Mouse (Mus musculus) lung, postnatal 14 days (tissue): ENCODE data around the gene Fstl5.

Experiments
- DNase-seq: peaks from one replicate; pipeline ENCODE4 v3.0.0; 2021

Fstl5 gene

DNA sequence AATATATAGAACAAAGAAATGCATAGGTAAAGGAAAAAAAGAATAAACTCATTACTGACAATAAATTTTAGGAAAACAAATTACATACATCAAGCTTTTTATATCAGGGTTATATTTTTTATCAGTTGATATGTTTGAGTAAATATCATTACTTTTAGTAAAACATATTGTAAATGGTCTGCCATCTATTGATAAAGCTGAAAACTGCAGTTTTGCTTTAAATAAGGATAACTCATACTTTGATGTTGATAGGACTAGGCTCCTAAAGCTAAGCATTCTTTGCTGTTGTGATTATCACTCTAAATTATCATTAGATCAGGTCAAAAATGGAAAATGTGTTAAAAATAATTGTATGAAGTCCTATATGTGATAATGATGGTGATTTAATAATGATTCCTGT lies 493.3 kb downstream of the Fstl5 start:
- no peak for DNase-seq

DNA sequence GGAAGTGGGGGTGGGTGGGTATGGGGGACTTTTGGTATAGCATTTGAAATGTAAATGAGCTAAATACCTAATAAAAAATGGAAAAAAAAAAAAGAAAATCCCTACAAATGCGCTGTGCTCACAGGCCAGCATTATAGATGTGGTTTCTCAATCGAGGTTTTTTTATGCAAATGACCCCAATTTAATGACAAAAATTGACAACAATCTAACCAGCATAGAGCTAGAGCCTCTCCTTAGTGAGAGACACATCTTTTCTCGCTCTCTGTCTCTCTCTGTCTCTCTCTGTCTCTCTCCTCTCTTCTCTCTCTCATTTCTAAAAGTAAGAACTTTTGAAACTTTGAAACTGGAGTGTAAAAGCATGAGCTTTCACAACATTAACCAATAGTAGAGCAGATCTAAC lies 498.4 kb downstream of the Fstl5 start:
- DNase-seq = no peak

DNA sequence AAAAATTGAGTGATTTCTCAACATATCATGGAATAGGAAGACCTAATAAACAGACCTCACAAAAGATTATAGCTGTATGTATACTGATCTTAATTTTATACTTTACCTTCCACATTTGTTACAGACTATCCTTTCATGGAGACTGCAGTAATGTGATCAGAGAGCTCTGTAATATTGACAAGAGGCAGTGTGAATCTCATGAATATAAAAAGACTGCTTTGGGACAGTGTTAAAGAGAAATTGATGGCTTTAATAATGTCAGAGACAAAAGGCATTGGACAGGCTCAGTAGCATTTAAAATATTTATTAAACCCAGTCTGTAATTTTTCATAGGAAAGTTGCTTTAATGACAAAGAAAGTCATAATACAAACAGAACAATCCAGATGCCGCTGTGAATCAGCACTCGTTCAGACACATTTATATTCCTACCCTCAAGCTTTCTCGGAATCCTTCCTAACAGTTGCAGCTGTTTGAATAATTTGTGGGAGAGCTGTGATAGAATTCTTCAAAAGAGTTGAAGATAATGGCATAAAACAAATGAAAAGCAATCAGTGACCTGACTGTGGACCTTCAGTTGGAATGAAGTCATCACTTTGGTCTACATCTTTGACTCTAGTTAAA lies 499.0 kb downstream of the Fstl5 start:
- DNase-seq = no peak

DNA sequence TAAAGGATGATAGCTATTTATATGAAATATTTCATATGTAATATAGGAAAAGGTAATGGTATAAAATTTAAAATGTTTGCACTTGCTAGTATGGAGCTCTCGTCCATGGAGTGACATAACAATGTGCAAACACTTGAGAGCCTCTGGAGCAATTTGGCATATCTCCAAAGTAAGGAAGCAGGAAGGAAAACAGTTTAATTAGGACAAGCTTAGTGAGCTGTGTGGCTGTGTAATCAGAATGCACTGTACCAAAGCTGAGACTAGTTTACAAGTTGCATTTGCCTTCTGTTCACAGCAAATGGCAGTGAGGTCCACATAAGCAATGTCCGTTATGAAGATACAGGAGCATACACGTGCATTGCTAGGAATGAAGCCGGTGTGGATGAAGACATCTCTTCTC lies 519.1 kb downstream of the Fstl5 start:
- no peak for DNase-seq

DNA sequence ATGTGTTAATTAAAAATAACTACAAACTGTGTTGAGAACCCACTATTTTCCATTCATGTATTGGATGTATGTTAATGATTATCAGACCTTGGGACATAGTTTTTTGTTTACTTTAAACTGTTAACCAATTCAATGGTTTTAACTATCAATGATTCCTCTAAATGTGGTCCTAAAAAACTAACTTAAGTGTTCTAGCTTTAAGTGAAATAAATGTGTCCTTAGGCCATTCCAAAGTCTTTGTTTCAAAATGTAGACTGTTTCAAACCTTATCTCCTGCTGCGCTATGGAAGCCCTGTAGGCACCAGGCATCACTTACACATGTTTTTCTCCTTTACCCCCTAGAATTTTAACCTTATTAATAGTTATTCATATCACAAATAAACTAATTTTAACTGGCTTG lies 546.0 kb downstream of the Fstl5 start:
- DNase-seq = no peak

DNA sequence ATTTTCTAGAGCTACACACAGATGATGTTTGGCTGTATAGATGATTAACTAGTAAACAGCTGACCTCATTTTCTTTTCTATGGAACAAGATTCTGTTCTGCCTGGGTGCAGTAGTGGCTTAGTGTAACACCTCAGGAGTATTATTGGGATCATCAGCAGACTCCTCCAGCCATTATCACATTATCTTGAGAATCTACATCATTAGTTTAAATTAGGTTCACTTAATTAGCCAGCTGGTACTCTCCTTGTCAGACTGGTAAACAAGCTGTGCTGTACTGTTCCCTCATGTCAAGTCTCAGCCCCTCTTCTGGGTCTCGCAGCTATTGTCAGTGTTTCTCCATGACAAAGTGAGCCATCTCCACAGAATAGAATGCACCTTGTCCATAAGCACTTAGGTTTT lies 580.2 kb downstream of the Fstl5 start:
- DNase-seq = no peak

DNA sequence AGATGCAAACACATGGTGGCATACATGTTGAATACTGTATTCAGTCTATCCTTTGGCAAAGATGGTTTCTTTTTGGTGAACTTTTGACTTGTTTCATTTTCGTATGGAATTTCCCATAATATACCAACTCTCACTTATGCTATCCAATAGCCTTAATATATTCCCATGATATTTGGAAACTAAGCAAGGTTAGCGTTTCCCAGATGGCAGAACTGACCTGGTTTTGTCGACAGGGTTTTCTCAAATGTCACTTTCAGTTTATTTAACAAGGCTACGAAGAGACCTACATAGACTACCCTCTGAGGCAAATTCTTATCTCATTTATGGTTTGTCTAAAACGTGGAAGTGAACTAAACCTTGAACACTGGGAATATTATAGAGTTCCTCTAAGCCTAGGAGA lies 596.8 kb downstream of the Fstl5 start:
- DNase-seq = no peak

DNA sequence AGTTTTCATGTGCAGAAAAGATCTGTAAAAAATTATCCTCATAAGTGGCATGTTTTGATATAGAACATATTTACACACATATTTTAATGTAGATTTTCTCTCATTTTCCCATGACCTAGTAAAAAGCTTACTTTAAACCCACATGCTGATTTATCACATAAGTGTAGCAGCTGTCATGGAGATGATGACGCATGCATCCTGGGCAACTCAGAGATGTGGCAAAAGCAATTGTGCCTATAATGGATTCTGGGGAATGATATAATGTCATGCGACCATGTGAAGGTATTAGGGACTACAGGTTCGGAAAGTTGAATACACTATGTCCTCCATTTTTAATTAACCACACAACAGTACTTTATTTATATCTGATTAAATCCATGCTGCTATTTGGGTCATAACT lies 601.9 kb downstream of the Fstl5 start:
- no peak for DNase-seq

DNA sequence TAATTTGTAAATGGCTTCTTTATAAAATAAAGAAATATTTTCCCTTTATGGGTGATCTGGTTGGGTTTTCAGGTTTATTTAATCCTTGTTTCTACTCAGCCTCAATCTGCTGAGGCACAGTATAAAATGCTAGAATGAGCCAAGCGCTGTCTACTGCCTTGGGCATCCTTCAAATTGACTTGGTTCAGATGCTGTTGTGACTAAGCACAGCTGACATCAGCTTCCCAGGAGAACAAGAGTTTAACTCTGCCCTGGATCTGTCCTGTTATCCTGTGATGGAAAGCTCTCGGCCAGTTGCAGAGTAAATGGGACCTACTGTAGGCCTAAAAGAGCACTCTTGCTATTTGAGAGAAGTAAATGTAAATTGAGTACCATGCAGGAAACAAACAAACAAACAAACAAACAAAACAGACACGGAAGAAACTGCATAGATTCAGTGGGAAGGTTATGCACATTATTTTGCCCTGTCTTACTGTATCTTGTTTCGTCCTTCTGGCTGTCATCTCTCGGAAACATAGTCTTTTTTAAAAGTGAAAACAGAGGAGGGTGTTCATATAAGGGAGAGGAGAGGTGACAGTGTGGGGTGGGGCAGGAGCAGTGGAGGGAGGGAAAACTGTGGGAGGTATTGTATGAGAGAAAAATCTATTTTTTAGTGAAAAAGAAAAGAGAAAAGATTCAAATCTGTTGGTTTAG lies 605.9 kb downstream of the Fstl5 start:
- no peak for DNase-seq

DNA sequence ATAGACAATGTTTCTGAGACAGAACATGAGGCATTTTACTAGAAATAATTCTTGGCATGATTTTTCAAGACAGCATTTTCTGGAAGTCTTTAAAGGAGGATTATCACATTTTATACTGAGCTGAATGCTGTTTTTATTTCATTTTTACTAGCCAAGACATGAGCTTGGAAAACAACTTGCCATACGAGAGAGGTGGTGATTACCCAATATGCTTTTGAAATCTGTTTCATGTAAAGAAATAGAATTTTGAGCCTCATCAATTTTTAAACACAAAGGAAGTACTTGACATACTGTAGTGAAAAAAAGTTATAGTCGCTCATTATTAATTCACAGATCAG lies 606.4 kb downstream of the Fstl5 start:
- DNase-seq = no peak

DNA sequence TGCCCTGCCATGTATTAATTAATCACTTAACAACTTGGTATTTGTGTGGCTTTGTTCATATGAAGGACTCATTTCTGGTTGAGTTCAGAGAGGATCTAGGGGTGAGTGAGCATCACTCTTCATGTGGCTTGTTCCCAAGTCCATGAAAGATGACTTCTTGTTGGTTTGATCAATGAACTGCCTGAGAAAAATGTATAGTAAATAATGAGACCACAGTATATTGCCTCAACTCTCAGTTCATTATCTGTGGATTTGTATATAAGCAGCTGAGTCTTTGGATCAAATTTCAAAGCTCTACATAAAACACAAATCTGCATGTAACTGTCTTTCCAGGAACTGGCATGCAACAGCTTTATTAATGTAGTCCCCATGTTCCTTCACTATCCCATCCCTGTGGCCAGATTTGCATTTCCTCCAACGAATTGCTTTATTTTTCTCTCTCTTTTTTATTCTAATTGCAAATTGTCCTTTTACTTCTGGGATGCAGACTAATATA lies 623.1 kb downstream of the Fstl5 start:
- DNase-seq = no peak

DNA sequence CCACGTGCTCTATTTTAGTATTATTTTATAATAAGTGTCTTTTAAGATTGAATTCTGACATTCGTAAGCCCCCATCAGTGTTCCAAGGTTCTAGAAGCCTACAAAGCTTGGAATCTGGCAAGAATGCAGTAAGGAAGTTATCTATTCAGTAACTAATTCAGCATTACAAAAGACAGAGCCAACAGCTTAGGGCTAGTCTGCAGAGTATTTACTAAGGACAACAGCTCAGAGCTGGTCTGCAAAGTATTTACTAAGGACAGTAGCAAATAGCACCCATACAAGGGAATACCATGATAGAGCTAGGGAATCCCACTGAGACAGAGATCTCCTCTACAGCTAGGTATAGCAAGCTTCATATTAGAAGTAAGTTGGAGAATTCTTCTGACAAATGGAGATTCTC lies 665.2 kb downstream of the Fstl5 start:
- DNase-seq = no peak
